Mouse (Mus musculus): ENCODE measurements around the gene Hdac5. TPM values are rescaled to one million over a fixed set of nuclear protein-coding genes. Genes with fewer than 3 reads are reported as not detected.

The Hdac5 gene
- 23.1 and 27.8 TPM in 2 replicates for polyA plus RNA-seq (2012; rRNA removed)

DNA sequence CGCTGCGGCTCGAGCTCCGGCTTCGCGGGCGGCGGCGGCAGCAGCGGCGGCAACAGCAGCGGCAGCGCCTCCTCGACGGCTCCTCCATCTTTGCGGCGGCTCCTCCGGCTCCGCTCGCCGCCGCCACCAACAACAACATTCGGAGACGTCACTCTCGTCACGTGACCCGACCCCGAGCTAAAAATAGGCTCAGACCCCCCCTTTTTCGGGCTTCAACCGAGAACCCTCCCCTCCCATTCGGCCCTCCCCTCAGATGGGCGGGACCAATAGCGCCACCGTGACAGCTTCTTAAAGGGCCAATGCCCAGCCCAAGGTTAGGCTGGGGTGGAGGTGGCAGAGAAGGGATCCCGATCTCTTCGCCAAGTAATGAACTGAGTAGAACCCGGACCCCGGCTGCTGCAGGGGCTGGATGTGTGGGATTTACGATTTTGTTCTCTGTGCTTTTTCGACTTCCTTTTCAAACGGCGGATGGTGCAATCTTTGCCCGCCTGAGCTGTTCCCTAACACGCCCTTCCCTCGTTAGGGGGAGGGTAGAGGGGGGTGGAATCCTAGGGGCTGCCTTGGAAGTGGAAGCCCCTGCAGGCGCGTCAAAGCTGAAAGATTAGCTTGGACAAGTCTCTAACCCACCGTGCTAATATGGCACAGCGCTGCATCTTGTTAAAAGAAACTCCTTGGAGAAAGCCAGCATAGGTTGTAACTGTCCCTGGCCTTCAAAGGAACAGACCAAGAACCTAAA, at the start of gene Hdac5:
Hdac5 (minus strand) TSS at position 161 of the 736 bp plus-strand sequence.

DNA sequence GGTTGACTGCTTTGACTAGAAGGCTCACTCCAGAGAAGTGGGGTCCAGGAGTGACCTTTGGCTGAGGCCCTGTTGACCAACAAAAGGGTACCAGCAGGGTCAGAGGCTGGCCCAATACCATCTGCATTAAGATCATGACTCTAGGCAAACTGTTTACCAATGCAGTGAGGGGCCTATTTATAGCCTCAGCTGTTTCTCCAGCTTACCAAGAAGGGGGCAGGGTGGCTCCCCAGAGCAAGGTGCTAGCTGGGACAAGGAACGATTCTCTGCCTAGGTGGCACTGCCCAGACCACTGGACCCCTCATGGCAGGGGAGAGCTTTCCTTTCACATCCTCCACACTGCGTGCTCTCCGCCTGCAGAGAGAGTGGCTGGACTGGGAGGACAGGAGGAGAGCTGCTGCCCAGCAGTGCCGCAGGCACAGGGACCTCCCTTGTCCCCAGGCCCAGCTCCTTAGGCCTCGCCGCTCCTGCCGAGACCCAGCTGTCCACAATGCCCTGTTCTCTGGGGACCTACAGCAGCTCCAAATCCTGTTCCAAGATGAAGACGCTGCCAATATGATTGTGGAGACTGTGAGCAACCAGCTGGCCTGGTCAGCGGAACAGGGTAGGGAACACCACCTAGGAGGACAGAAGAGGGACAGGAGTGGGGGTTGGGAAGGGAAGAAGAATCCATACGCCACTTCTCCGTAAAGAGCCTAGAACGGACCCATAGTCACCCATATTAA, 38.7 kb upstream of the Hdac5 start, which contains the start of gene Asb16:
Asb16 (plus strand) TSS at position 224 of the 725 bp plus-strand sequence.

DNA sequence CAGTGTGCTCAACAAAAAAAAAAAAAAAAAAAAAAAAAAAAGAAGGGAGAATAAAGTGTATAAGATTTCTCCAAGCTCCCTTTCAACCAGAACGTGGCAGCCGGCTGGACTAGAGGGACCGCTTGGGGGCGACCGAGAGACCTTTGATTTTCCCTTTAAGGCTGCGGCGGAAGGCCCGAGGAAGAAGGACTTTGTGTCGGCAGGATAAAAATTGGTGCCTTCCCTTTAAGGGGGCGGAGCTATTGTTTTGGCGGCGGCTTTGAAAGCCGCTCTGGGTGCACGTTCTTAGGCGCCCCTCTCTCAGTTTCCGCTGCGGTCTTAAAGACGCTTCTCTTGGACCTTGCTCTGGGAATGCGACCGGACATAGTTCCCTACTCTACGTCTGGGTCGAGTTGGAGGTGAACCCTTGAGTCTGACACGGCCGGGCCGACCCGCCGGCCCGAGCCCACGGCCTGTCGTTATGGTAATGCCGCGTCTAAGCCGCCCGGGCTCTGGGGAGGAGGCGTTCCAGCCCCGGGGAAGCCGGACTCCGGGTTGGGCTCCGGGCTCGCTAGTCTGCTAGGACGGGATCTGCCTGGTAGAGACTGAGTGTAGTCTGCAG, 18.8 kb upstream of the Hdac5 start, which contains the start of gene BC030867:
BC030867 (plus strand) TSS at position 253 of the 601 bp plus-strand sequence.

DNA sequence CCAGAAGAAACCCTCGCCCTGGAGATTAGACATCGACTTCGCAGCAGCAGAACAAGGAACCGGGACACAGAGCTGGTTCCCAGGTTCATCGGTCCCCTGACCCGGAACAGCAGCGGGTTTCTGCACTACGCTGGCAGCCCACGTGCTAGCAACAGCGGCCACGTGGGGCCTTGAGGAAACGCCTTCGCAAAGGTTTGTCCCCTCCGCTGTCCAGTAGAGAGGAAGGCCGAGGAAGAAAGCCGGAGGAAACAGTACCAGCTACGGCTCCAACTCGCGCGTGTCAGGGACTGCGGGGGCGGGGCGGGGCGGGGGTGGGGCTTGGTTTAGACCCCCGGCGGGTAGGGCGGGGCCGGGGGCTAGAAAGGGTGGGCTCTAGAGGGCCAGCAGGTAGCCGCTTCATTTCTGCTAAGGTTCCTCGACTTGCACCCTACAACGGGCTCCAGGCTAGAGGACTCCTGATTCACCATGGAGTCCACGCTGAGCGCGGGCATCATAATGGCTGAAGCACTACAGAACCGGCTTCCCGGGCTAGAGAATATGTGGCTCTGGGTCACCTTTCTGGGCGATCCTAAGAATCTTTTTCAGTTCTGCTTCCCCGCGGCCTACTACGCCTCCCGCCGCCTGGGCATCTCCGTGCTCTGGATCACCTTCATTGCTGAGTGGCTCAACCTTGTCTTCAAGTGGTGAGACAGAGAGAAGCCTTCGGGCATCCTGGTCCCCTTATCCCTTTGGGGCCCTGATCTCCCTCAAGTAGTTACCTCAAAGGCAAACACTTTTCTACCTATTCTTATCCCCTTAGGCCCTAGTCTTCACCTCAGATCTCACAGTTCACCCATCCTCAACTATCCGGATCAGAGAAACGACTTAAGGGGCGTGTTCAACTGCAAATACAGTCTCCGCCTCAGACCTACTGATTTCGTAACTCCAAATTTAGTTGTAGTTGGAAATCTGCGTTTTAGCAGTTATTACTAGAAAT, 40.2 kb downstream of the Hdac5 start, which contains the start of gene G6pc3:
G6pc3 (plus strand) TSS at position 160 of the 976 bp plus-strand sequence.

DNA sequence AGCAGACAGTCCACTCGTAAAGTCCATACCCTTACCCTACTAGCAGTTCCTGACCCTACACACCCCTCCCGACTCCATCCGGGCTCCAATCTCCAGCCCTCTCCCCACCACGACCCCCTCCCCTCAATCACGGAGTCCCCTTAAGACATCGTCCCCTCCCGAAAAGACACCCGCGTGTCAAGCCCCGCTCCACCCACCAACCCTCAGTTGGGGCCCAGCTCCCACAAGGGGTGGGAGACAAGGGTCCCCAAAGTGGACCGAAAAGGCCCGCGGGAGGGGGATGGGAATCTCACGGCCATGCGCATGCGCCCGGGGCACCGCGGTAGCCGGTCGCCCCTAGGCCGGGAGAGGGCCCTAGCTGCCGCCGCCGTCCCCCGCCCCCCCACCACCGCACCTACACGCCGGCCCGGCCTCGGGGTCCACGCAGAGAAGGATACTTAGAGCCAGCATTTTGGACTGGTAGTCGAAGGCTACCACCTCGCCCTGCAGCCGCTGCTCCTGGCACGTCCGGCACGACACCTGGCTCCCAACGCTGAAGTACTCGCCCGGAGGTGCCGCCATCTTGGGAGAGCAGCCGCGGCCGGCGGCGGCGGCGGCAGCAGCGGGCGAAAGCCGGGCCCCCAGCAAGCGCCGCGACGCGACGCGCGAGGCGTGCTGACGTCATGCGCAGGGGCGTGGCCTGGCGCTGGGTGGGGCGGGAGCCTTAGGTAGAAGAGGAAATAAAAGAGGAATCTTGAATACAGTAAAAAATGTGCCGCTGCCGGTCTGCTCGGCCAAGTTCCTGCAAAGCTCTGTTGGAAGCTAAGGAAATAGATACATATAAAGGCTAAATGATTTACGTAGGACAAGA, 45.1 kb downstream of the Hdac5 start, which contains the start of gene Lsm12:
Lsm12 (minus strand) TSS at position 651 of the 850 bp plus-strand sequence.

DNA sequence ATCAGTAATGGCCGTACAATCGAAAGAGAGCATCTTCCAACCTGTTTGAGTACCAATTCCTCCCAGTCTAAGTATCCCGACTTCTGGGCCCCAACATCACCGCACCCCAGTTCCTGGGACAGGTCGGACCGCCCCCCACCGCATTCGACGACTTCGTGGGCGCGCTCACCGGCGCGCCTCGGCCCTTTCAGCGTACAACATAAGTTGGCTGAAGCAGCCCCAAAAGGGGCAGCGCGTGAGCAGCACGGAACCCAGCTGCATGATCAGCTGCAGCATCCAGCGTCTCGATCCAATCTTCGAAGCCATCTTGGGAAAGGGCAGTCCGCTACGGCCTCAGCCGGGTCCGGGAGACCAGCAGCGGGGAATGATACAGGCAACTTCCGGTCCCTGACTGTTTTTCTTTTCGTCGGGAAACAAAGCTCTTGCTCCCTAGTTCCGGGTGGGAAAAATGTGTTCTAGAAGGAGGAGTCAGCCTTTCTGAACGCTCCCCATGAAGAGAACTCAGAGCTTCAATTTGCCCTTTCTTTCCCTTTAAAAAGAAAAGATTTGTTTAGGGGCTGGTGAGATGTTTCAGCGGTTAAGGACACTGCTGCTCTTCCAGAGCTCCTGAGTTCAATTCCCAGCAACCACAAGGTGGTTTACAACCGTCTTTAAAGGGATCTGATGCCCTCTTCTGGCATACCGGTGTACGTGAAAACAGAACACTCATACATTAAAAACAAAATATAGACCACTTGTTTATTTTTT, 73.8 kb downstream of the Hdac5 start, which contains the start of gene Tmem101:
Tmem101 (minus strand) TSS at position 366 of the 747 bp plus-strand sequence.

DNA sequence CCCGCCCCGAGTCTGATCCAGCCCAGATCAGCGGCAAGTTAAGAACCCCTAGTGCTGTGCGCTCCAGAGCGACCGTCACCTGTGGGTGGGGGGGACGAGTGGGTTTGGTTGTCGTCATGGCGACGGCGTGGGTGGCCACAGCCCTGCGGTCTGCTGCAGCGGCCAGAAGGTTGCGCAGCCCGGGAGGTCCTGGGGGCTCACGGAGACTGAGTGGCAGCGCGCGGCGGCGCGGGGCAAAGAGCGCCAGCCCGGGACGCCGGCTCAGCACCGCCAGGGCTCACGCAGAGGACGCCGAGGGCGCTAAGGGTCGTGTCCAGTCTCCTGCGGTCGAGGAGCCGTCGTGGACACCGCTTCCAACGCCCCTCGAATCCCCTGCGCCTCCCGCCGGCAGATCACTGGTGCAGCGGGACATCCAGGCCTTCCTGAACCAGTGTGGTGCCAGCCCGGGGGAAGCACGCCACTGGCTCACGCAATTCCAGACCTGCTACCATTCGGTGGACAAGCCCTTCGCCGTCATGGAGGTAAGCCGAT, 84.4 kb downstream of the Hdac5 start, which contains the start of gene Nags:
Nags (plus strand) TSS at position 43 of the 531 bp plus-strand sequence.

Other genes starting within 250 kb of the Hdac5 start
- gene Cfap97d1, start 245.9 kb downstream of the Hdac5 start, polyA plus RNA-seq (2012; rRNA removed) = not detected in 2 replicates
- 7.9 and 8.0 TPM in 2 replicates for gene Dusp3, start 243.2 kb downstream of the Hdac5 start, polyA plus RNA-seq (2012; rRNA removed)
- gene Mpp3, start 201.7 kb downstream of the Hdac5 start, polyA plus RNA-seq (2012; rRNA removed) = 0.62 and 1.1 TPM in 2 replicates
- 1.4 and 1.5 TPM in 2 replicates for gene Cd300lg, start 188.7 kb downstream of the Hdac5 start, polyA plus RNA-seq (2012; rRNA removed)
- 3.7 and 4.3 TPM in 2 replicates for gene Mpp2, start 141.7 kb downstream of the Hdac5 start, polyA plus RNA-seq (2012; rRNA removed)
- gene Ppy, start 128.8 kb downstream of the Hdac5 start, polyA plus RNA-seq (2012; rRNA removed) = 0.19 TPM in 1 of 2 replicates, not detected in the other
- 0.61 and 1.6 TPM in 2 replicates for gene Pyy, start 122.3 kb downstream of the Hdac5 start, polyA plus RNA-seq (2012; rRNA removed)
- 24.4 and 27.6 TPM in 2 replicates for gene Nags, start 84.7 kb downstream of the Hdac5 start, polyA plus RNA-seq (2012; rRNA removed)
- 6.8 and 7.4 TPM in 2 replicates for gene Tmem101, start 73.8 kb downstream of the Hdac5 start, polyA plus RNA-seq (2012; rRNA removed)
- gene Lsm12, start 44.9 kb downstream of the Hdac5 start, polyA plus RNA-seq (2012; rRNA removed) = 11.3 and 13.1 TPM in 2 replicates
- gene G6pc3, start 40.5 kb downstream of the Hdac5 start, polyA plus RNA-seq (2012; rRNA removed) = 9.6 and 11.1 TPM in 2 replicates
- 4.9 and 5.0 TPM in 2 replicates for gene BC030867, start 18.7 kb upstream of the Hdac5 start, polyA plus RNA-seq (2012; rRNA removed)
- gene Asb16, start 38.6 kb upstream of the Hdac5 start, polyA plus RNA-seq (2012; rRNA removed) = 0.20 and 0.26 TPM in 2 replicates
- gene Tmub2, start 54.8 kb upstream of the Hdac5 start, polyA plus RNA-seq (2012; rRNA removed) = 21.9 and 22.2 TPM in 2 replicates
- 10.8 and 12.7 TPM in 2 replicates for gene Atxn7l3, start 66.5 kb upstream of the Hdac5 start, polyA plus RNA-seq (2012; rRNA removed)
- gene Ubtf, start 89.6 kb upstream of the Hdac5 start, polyA plus RNA-seq (2012; rRNA removed) = 24.8 and 26.1 TPM in 2 replicates
- gene Slc4a1, start 136.0 kb upstream of the Hdac5 start, polyA plus RNA-seq (2012; rRNA removed) = 295 and 300 TPM in 2 replicates
- gene Rundc3a, start 163.2 kb upstream of the Hdac5 start, polyA plus RNA-seq (2012; rRNA removed) = 0.50 and 0.54 TPM in 2 replicates
- 199 and 201 TPM in 2 replicates for gene Slc25a39, start 177.8 kb upstream of the Hdac5 start, polyA plus RNA-seq (2012; rRNA removed)
- 54.1 and 57.5 TPM in 2 replicates for gene Grn, start 200.1 kb upstream of the Hdac5 start, polyA plus RNA-seq (2012; rRNA removed)
- gene Fam171a2, start 217.5 kb upstream of the Hdac5 start, polyA plus RNA-seq (2012; rRNA removed) = 1.7 and 2.3 TPM in 2 replicates
- gene Itga2b, start 240.0 kb upstream of the Hdac5 start, polyA plus RNA-seq (2012; rRNA removed) = 22.7 and 27.8 TPM in 2 replicates

Measured in liver, embryonic 18 days (tissue).